Mouse (Mus musculus): ENCODE measurements around the gene Ube2o. TPM values are rescaled to one million over a fixed set of nuclear protein-coding genes. Genes with fewer than 3 reads are reported as not detected.

Ube2o gene
- polyA plus RNA-seq, 1 experiment from 2014 or later, result 14.0 TPM

DNA sequence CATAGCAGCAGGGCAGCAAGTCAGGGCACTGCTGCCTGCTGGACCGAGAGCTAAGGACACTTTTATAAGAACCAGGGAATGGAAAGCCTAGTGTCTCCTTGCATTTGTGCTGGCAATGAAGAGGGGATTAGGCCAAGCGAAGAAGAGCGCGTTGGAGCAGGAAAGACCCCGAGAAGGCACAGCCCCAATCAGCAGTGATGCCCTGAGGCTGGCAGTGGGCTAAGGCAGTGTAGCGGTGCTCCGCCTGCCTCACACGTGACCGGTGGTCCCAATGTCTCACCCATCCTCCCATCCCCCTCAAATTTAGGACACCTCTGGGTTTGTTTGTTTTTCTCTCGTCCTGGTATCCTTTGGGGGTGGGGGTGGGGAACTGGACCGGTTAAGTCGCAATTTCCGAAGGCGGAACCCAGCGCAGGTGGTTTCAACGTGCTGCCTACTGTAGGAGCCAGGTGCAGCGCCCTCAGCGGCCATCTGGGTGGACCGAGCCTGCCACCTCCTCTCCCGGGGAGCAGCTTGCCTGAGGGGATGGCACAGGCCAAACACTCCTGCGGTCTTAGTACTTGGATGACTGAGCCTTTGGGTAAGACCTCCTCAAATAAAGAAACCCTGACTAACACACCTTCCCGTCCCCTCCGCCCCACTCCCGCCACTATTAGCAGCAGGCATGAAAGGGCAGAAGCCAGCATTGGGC, 65.8 kb downstream of the Ube2o start:
- H3K27ac ChIP-seq, result no peak overlapping the region
- no peak for ATAC-seq (ENCODE audit: insufficient read depth, low FRiP score, low read depth)
- no peaks in the 10 kb centered on the region for H3K9me3 ChIP-seq
- WGBS, result 31% methylated on average over 24 of the region's 24 CpGs
- no peaks in the 10 kb centered on the region for H3K27me3 ChIP-seq (replicated peaks)
- H3K4me1 ChIP-seq, result peaks cover 11% of the 10 kb centered on the region; the same call in 1 of the 2 replicates
- H3K4me2 ChIP-seq, result 0 out of 2 replicates have a peak overlapping the region, but pooled peaks have one; percentile 13
- no peak overlapping the region for H3K4me3 ChIP-seq (replicated peaks)
- no peaks in the 10 kb centered on the region for H3K36me3 ChIP-seq
- H3K9ac ChIP-seq, result no peak overlapping the region

DNA sequence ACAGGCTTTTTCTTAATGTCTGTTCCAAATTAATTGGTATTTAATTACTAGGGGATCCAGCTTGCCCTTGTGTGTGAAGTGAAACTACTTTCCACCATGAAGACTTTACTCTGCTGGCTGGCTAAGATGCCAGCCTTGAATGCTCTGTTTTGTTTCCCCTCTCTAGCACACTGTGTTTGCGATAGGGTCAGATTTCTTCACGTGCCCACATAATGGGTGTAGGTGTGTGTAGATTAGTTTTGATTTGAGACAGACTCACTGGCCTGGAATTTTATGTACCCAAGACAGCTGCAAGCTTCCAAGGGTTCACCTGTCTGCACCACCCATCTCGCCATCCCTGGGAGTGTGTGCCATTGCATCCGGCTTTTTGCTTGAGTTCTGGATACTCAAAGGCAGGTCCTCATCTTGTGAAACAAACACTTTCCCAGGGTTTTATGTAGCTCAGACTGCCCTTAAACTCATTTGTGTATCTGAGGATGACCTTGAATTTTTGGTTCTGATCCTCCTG, 67.7 kb downstream of the Ube2o start:
- Histone ChIP-seq H3K4me2 (no peak overlapping the region), H3K27ac (peak overlapping the region; percentile 44), H3K4me1 (peaks cover 11% of the 10 kb centered on the region; the same call in 1 of the 2 replicates), H3K36me3 (no peaks in the 10 kb centered on the region), H3K9me3 (no peaks in the 10 kb centered on the region), H3K27me3 (replicated peaks) (no peaks in the 10 kb centered on the region), H3K4me3 (replicated peaks) (no peak overlapping the region), H3K9ac (no peak overlapping the region)
- WGBS, result 66% methylated on average over 4 of the region's 4 CpGs
- peak; percentile 65; the same call in 1 of the 2 replicates for ATAC-seq (ENCODE audit: insufficient read depth, low FRiP score, low read depth)

DNA sequence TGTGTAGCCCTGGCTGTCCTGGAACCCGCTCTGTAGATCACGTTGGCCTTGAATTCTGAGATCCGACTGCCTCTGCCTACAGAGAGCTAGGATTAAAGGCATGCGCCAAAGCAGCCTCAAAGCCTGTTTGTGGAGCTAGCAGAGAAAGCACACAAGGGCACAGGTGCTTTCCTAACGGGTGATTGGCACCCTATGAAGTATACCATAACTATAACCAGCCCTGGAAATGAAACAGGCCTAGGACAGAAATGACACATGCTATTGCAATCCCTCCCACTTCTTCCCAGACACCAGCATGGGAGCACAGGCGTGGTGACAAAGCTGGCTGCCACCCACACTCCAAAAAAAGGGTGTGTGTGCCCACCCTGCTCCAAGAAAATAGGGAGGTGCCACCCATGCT, 68.3 kb downstream of the Ube2o start:
- H3K27me3 ChIP-seq (replicated peaks), result no peaks in the 10 kb centered on the region
- no peak for ATAC-seq (ENCODE audit: insufficient read depth, low FRiP score, low read depth)
- H3K36me3 ChIP-seq, result no peaks in the 10 kb centered on the region
- no peaks in the 10 kb centered on the region for H3K9me3 ChIP-seq
- H3K9ac ChIP-seq, result no peak overlapping the region
- no peak overlapping the region for H3K4me3 ChIP-seq (replicated peaks)
- H3K4me1 ChIP-seq, result peaks cover 9% of the 10 kb centered on the region; the same call in 1 of the 2 replicates
- peak overlapping the region; percentile 44; the same call in 1 of the 2 replicates for H3K27ac ChIP-seq
- WGBS, result 72% methylated on average over 6 of the region's 6 CpGs
- no peak overlapping the region for H3K4me2 ChIP-seq

DNA sequence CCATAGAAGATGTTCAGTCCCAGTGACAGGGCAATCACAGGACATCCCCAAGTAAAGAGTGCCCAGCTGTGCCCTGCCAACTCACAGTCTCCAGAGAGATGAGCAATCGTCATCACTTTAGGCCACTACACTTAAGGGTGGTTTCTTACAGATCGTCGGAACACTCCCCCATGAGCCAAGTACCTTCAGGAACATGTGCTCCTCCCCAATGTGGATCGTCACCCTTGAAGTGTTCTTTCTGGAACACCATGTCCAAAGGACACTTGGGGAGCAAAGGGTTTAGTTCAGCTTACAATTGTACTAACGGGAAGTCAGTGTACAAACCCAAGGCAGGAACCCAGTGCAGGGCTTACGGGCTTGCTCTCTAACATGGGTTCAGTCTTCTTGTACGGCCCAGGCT, 69.1 kb downstream of the Ube2o start:
- 0 out of 2 replicates have a peak, but pooled peaks cover 5% of the 10 kb centered on the region for H3K4me1 ChIP-seq
- no peak overlapping the region for H3K4me2 ChIP-seq
- no peaks in the 10 kb centered on the region for H3K36me3 ChIP-seq
- no peak overlapping the region for H3K4me3 ChIP-seq (replicated peaks)
- no peaks in the 10 kb centered on the region for H3K27me3 ChIP-seq (replicated peaks)
- H3K9ac ChIP-seq, result no peak overlapping the region
- ATAC-seq (ENCODE audit: insufficient read depth, low FRiP score, low read depth), result no peak
- H3K9me3 ChIP-seq, result no peaks in the 10 kb centered on the region
- no peak overlapping the region for H3K27ac ChIP-seq
- 91% methylated on average over 7 of the region's 7 CpGs for WGBS

DNA sequence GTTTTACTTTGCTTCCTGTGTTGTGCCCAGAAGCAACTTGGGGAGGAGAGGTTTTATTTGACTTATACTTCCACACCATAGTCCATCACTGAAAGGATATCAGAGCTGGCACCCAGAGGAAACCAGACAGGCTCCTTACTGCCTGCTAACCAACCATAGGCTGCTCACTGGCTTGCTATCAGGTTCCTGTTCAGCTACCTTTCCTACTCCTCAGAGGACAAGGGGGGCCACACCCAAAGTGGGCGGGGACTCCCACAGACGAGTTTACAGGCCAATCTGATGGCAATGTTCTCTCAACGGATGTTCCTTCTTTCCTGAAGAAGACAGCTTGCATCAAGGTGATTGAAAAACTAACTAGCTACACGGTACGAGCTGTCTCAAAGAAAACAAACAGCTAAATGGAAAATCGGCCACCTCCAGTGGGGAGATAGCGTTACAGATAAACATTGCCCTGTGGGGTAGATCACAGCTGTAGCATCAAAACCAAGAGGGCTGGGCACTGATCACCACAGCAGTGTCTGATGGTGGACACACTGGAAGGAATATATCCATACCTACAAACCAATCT, 69.9 kb downstream of the Ube2o start:
- ATAC-seq (ENCODE audit: insufficient read depth, low FRiP score, low read depth), result no peak
- Histone ChIP-seq H3K4me2 (no peak overlapping the region), H3K4me1 (0 out of 2 replicates have a peak, but pooled peaks cover 5% of the 10 kb centered on the region), H3K27ac (no peak overlapping the region), H3K27me3 (replicated peaks) (no peaks in the 10 kb centered on the region), H3K36me3 (no peaks in the 10 kb centered on the region), H3K4me3 (replicated peaks) (no peak overlapping the region), H3K9me3 (no peaks in the 10 kb centered on the region), H3K9ac (no peak overlapping the region)
- WGBS, result 51% methylated on average over 7 of the region's 7 CpGs

DNA sequence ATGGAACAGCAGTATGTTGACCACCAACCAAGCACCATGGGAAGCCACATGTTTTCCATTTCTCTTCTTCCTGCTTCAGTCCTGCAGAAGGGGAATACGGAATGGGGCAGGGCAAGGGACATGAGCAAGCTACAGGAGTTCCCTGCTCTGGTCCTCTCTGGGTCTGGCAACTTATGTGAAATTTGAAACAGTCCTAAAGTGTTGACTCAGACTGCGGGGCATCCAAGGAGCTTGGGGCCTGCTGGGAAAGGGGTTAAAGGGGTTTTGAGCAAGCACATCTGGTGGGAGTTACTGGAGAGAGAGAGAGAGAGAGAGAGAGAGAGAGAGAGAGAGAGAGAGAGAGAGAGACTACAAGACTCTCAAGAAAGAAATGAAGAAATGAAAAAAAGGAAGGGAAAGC, 72.6 kb downstream of the Ube2o start:
- Histone ChIP-seq H3K9ac (no peak overlapping the region), H3K27ac (no peak overlapping the region), H3K36me3 (no peaks in the 10 kb centered on the region), H3K4me1 (no peaks in the 10 kb centered on the region), H3K27me3 (replicated peaks) (no peaks in the 10 kb centered on the region), H3K9me3 (no peaks in the 10 kb centered on the region), H3K4me2 (no peak overlapping the region), H3K4me3 (replicated peaks) (no peak overlapping the region)
- WGBS, result 23% methylated on average over 2 of the region's 2 CpGs
- ATAC-seq (ENCODE audit: insufficient read depth, low FRiP score, low read depth), result no peak

DNA sequence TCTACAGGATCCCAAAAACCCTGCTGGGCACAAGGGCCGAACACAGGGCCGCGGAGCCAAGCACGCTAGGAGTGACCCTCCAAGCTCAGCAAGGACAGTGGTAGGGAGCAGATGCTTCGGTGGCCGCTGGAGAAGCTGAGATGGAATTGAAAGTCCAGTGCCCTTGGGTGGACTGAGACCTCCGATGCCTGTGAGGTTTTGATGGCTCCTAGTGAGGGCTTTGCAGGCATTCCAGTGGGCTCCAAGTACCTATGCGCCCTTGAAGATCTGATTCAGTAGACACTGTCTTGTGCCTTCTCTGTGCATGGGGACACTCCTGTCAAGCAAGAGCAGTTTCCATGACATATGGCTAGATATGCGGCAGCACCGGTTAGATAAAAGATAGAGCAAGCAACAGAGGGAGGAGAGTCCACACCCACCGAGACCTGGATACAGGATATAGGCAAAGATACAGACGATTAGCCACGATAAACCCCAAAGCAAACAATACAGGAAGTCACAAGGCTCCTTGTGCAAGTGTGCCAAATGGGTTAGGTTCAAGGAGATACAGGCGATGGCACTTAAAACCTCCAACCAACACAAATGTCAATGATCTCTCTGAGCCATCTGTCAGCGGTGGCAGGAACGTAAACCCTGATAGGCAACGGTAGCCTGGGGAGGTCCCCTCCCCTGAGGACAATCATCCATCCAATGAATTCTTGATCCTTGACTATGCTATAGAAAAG, 74.9 kb downstream of the Ube2o start:
- H3K4me1 ChIP-seq, result no peaks in the 10 kb centered on the region
- H3K4me3 ChIP-seq (replicated peaks), result no peak overlapping the region
- ATAC-seq (ENCODE audit: insufficient read depth, low FRiP score, low read depth), result peak; percentile 63; the same call in 1 of the 2 replicates
- H3K9me3 ChIP-seq, result no peaks in the 10 kb centered on the region
- WGBS, result 74% methylated on average over 17 of the region's 17 CpGs
- H3K4me2 ChIP-seq, result no peak overlapping the region
- H3K36me3 ChIP-seq, result no peaks in the 10 kb centered on the region
- H3K9ac ChIP-seq, result no peak overlapping the region
- no peak overlapping the region for H3K27ac ChIP-seq
- H3K27me3 ChIP-seq (replicated peaks), result no peaks in the 10 kb centered on the region

DNA sequence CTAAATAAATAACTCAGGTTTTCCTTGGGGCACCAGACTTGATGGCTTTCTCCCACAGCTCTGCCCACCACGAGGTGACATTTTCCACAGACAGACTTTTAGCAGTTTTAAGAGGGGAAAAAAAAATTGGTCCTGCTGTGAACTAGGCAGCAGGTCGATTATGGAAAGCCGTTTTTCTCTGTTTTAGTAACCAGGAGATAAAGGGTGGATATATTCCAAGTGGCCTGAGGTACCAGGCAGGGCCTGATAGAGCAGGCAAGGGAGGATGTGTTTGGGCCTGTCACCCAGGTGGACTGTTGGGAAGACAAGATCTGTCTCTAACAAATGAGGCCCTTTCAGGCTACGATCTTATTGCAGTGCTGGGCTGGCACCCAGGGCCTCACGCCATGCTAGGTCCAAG, 75.7 kb downstream of the Ube2o start:
- Histone ChIP-seq H3K36me3 (no peaks in the 10 kb centered on the region), H3K4me2 (no peak overlapping the region), H3K4me3 (replicated peaks) (no peak overlapping the region), H3K9ac (no peak overlapping the region), H3K9me3 (no peaks in the 10 kb centered on the region), H3K4me1 (no peaks in the 10 kb centered on the region), H3K27me3 (replicated peaks) (no peaks in the 10 kb centered on the region), H3K27ac (no peak overlapping the region)
- no peak for ATAC-seq (ENCODE audit: insufficient read depth, low FRiP score, low read depth)
- 66% methylated on average over 5 of the region's 5 CpGs for WGBS

DNA sequence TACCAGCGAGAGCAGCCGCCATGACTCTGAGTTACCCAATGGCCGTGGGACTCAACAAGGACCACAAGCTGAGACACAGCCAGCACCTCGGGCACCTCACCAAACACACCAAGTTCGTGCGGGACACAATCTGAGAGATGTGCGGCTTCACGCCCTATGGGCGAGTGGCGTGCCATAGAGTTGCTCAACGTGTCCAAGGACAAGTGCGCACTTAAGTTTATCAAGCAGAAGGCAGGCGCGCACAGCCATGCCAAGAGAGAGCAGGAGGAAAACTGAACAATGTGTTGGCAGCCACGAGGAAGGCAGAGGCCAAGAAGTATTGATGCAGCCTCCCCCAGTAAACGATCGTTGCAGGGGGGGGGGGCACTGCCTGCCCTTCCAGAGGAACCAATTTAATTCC, 76.7 kb downstream of the Ube2o start:
- no peak for ATAC-seq (ENCODE audit: insufficient read depth, low FRiP score, low read depth)
- 89% methylated on average over 17 of the region's 17 CpGs for WGBS
- Histone ChIP-seq H3K36me3 (no peaks in the 10 kb centered on the region), H3K4me2 (no peak overlapping the region), H3K9me3 (no peaks in the 10 kb centered on the region), H3K4me3 (replicated peaks) (no peak overlapping the region), H3K27me3 (replicated peaks) (no peaks in the 10 kb centered on the region), H3K4me1 (no peaks in the 10 kb centered on the region), H3K27ac (no peak overlapping the region), H3K9ac (no peak overlapping the region)

DNA sequence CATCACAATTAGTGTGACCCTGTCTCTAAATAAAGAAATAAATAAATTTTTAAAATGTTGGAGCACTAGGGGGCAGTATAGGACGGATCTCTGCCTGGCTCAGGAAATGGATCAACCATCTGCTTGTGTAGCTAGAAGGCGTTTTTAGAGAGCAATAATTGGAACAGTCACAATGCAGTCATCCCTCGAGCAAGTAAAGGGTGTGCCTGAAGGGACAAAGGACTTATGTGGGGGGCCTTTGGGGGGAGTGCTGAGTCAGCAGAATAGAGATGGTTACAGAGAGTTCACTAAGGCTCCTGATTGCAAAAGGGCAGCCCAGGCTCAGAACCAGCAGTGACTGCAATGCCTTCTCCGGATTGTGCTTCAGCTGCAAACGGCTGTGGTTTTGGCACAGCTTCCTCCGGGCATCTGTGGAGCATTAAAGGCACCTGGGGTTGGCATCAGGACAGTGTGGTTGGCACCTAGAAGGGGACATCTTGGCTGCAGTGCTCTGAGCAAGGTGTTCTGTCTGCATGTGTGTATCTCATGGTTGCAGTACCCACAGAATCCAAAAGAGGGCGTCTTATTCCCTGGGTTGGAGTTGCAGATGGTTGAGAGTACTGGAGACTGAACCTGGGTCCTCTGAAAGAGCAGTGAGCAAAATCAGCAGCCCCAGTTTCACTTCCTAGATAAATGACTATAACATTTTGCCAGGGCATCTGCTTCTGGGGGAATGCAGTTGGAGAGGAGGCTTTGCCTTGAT, 80.1 kb downstream of the Ube2o start:
- 24% methylated on average over 7 of the region's 7 CpGs for WGBS
- Histone ChIP-seq H3K4me2 (no peak overlapping the region), H3K27ac (no peak overlapping the region), H3K36me3 (no peaks in the 10 kb centered on the region), H3K27me3 (replicated peaks) (no peaks in the 10 kb centered on the region), H3K4me3 (replicated peaks) (no peak overlapping the region), H3K9ac (no peak overlapping the region), H3K9me3 (no peaks in the 10 kb centered on the region), H3K4me1 (no peaks in the 10 kb centered on the region)
- ATAC-seq (ENCODE audit: insufficient read depth, low FRiP score, low read depth), result peak; percentile 19; the same call in 1 of the 2 replicates

DNA sequence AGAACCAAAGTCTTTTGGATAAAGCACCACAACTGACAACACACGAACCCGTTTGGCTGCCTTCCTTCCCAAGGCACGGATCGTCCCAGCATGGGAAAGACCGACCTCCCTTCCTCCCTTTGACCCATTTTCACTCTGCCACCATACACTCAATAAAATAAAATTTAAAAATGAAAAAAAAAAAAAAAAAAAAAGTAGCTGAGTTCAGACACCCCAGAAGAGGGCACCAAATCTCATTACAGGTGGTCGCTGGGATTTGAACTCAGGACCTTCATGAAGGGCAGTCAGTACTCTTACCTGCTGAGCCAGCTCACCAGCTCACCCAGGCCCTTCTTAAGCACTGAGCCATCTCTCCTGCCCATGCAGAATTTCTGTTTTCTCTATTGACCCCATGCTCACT, 82.2 kb downstream of the Ube2o start:
- no peak overlapping the region for H3K27ac ChIP-seq
- WGBS, result 44% methylated on average over 6 of the region's 6 CpGs
- H3K36me3 ChIP-seq, result no peaks in the 10 kb centered on the region
- ATAC-seq (ENCODE audit: insufficient read depth, low FRiP score, low read depth), result no peak
- H3K27me3 ChIP-seq (replicated peaks), result no peaks in the 10 kb centered on the region
- H3K9ac ChIP-seq, result no peak overlapping the region
- H3K4me3 ChIP-seq (replicated peaks), result peak overlapping the region; percentile 21; the same call in 1 of the 2 replicates
- H3K4me1 ChIP-seq, result peaks cover 12% of the 10 kb centered on the region; the same call in 1 of the 2 replicates
- H3K9me3 ChIP-seq, result no peaks in the 10 kb centered on the region
- H3K4me2 ChIP-seq, result peak overlapping the region; percentile 50
